ENCODE assay signal across 8 mouse cellular contexts in the genomic region with DNA sequence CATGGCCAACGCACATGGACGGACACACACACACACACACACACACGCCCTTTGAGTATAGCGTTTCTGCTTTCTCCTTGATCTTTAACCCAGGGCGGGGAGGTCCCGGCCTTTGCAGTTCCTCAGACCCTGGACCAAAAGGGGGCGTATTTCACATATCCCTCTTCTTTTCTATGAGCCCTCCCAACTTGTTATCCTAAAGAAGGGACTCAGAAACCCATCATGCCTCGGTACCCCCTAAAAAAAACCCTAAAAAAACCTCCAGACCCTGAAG. TPM values are rescaled to one million over a fixed set of nuclear protein-coding genes. Genes with fewer than 3 reads are reported as not detected.
A peak's percentile ranks its signal among the peaks of the same experiment; 100 is the strongest.
DNase-seq lines count a peak whose midpoint lies in the region; ATAC-seq lines count a peak whose summit lies in the region.
"Had no signal": no experiment of that assay in that cellular context is flagged by ENCODE, and none has a peak within 500 bp of the region (broad histone marks: within the 10 kb centered on the region; RNA-seq: fewer than 3 reads in every experiment).

No protein-coding gene starts in this region.

- ATAC-seq in megakaryocyte, adult 5-6 weeks (ENCODE audit: poor library complexity, severe bottlenecking) = no peak
- ATAC-seq in limb, embryonic 12.5 days (ENCODE audit: insufficient number of reproducible peaks, insufficient read depth, low FRiP score, low TSS enrichment, low read depth) = no peak
- no peak for ATAC-seq in stomach, embryonic 15.5 days (ENCODE audit: insufficient read depth, low FRiP score, low read depth)

- H3K9me3 ChIP-seq in megakaryocyte, embryonic 14.5 days = no peaks in the 10 kb centered on the region
- H3K9me3 ChIP-seq in forebrain, embryonic 10.5 days = no peaks in the 10 kb centered on the region
- H3K9me3 ChIP-seq in limb, embryonic 12.5 days = no peaks in the 10 kb centered on the region
- no peaks in the 10 kb centered on the region for H3K9me3 ChIP-seq in stomach, embryonic 15.5 days

- H3K4me2 ChIP-seq in limb, embryonic 12.5 days = peak overlapping the region; percentile 63
- peak overlapping the region; percentile 82 for H3K4me2 ChIP-seq in stomach, embryonic 15.5 days

- peaks cover 24% of the 10 kb centered on the region for H3K4me1 ChIP-seq in megakaryocyte, embryonic 14.5 days
- peaks cover 69% of the 10 kb centered on the region for H3K4me1 ChIP-seq in forebrain, embryonic 10.5 days
- H3K4me1 ChIP-seq in limb, embryonic 12.5 days (replicated peaks) = peaks cover 43% of the 10 kb centered on the region
- peaks cover 36% of the 10 kb centered on the region for H3K4me1 ChIP-seq in stomach, embryonic 15.5 days

- 6% methylated on average over 8 of the region's 8 CpGs for whole genome bisulfite sequencing in forebrain, embryonic 10.5 days
- 4% methylated on average over 8 of the region's 8 CpGs for WGBS in limb, embryonic 12.5 days
- WGBS in stomach, embryonic 15.5 days = 6% methylated on average over 8 of the region's 8 CpGs

- H3K4me3 ChIP-seq in megakaryocyte, embryonic 14.5 days (replicated peaks) = peak overlapping the region; percentile 93
- H3K4me3 ChIP-seq in forebrain, embryonic 10.5 days = peak overlapping the region; percentile 79
- peak overlapping the region; percentile 84 for H3K4me3 ChIP-seq in limb, embryonic 12.5 days (replicated peaks)
- H3K4me3 ChIP-seq in stomach, embryonic 15.5 days (replicated peaks) = peak overlapping the region; percentile 89

- peaks cover 86% of the 10 kb centered on the region for H3K27me3 ChIP-seq in megakaryocyte, embryonic 14.5 days (replicated peaks)
- peaks cover 78% of the 10 kb centered on the region for H3K27me3 ChIP-seq in forebrain, embryonic 10.5 days (ENCODE audit: poor library complexity, severe bottlenecking)
- peaks cover 80% of the 10 kb centered on the region for H3K27me3 ChIP-seq in limb, embryonic 12.5 days
- peaks cover 33% of the 10 kb centered on the region for H3K27me3 ChIP-seq in stomach, embryonic 15.5 days (replicated peaks)

- peak overlapping the region; percentile 96; the same call in 1 of the 2 replicates for H3K27ac ChIP-seq in forebrain, embryonic 10.5 days
- no peak overlapping the region for H3K27ac ChIP-seq in limb, embryonic 12.5 days
- no peak overlapping the region for H3K27ac ChIP-seq in stomach, embryonic 15.5 days

- H3K36me3 ChIP-seq in megakaryocyte, embryonic 14.5 days (replicated peaks; ENCODE audit: low read length) = no peaks in the 10 kb centered on the region
- no peaks in the 10 kb centered on the region for H3K36me3 ChIP-seq in forebrain, embryonic 10.5 days (replicated peaks)
- no peaks in the 10 kb centered on the region for H3K36me3 ChIP-seq in limb, embryonic 12.5 days
- H3K36me3 ChIP-seq in stomach, embryonic 15.5 days = no peaks in the 10 kb centered on the region

- DNase-seq in forebrain, embryonic 10.5 days (ENCODE audit: extremely low spot score, low spot score) = no peak
- no peak for DNase-seq in urinary bladder, postnatal 14 days (ENCODE audit: low spot score)
- DNase-seq in testis, postnatal 14 days (ENCODE audit: low spot score) = no peak
- DNase-seq: adrenal gland, adult 8-10 months had no signal

- H3K9ac ChIP-seq in limb, embryonic 12.5 days (replicated peaks) = peak overlapping the region; percentile 81; the same call in 1 of the 2 replicates
- H3K9ac ChIP-seq in stomach, embryonic 15.5 days = no peak overlapping the region

RNA-seq across cellular contexts. Expression of a gene that starts 0.9 kb away (rescaled TPM):
- 4.5 TPM in 1 of 2 replicates, not detected in the other for polyA plus RNA-seq in megakaryocyte, embryonic 14.5 days (2012; ENCODE audit: insufficient read depth, low replicate concordance)
- total RNA-seq in megakaryocyte, adult 5-6 weeks (2015) = 0.25 and 0.27 TPM in 2 replicates
- total RNA-seq in megakaryocyte, adult 5-6 weeks (2017) = 0.16 and 0.22 TPM in 2 replicates
- 5.0 and 6.5 TPM in 2 replicates for polyA plus RNA-seq in forebrain, embryonic 10.5 days (2016; fragmentation: Nextera tagmentation; extraction: Ambion mirVana)
- 5.0 and 5.9 TPM in 2 replicates for polyA plus RNA-seq in limb, embryonic 12.5 days (2016; fragmentation: Nextera tagmentation; extraction: Ambion mirVana)
- 5.8 and 6.2 TPM in 2 replicates for polyA plus RNA-seq in stomach, embryonic 15.5 days (2015; fragmentation: Nextera tagmentation; extraction: Ambion mirVana)

RNA-seq across cellular contexts. Expression of a gene that starts 50.0 kb away (rescaled TPM):
- not detected in 2 replicates for polyA plus RNA-seq in megakaryocyte, embryonic 14.5 days (2012; ENCODE audit: insufficient read depth, low replicate concordance)
- total RNA-seq in megakaryocyte, adult 5-6 weeks (2015) = 0.85 and 1.1 TPM in 2 replicates
- total RNA-seq in megakaryocyte, adult 5-6 weeks (2017) = 3.4 and 6.4 TPM in 2 replicates
- polyA plus RNA-seq in forebrain, embryonic 10.5 days (2016; fragmentation: Nextera tagmentation; extraction: Ambion mirVana) = not detected in 2 replicates
- polyA plus RNA-seq in limb, embryonic 12.5 days (2016; fragmentation: Nextera tagmentation; extraction: Ambion mirVana) = 1.8 TPM in 1 of 2 replicates, not detected in the other
- polyA plus RNA-seq in stomach, embryonic 15.5 days (2015; fragmentation: Nextera tagmentation; extraction: Ambion mirVana) = 4.6 and 12.9 TPM in 2 replicates
- total RNA-seq: adrenal gland, adult 8-10 months had no signal
